Mouse (Mus musculus): ENCODE data around the gene Tnfrsf19.
A peak's percentile ranks its signal among the peaks of the same experiment; 100 is the strongest.

The Tnfrsf19 gene

GRCm38 (mm10) chr14:61022383-61022782 is 23.9 kb downstream of the Tnfrsf19 start:
- DNase-seq (ENCODE audit: low spot score in 2 of 2), result no peak

GRCm38 (mm10) chr14:61020968-61021367 is 25.3 kb downstream of the Tnfrsf19 start:
- no peak for DNase-seq (ENCODE audit: low spot score in 2 of 2)

DNA sequence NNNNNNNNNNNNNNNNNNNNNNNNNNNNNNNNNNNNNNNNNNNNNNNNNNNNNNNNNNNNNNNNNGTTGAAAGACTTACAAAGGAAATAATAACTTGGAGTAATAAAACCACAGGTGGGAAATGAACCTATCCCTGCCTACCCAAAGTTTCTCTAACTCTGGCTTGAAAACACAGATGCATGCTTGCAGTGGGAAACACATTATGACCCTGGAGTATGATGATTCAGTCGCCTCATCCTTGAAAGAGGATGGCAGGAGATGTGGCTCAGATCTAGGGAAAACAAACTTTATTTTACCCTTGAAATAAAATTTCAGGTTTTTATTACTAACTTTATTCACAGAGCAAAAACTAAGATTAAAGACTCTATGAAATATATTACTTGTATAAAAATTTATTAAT is 26.4 kb downstream of the Tnfrsf19 start:
- DNase-seq (ENCODE audit: low spot score in 2 of 2), result no peak

GRCm38 (mm10) chr14:61014544-61014943 is 31.7 kb downstream of the Tnfrsf19 start:
- DNase-seq (ENCODE audit: low spot score in 2 of 2), result no peak

DNA sequence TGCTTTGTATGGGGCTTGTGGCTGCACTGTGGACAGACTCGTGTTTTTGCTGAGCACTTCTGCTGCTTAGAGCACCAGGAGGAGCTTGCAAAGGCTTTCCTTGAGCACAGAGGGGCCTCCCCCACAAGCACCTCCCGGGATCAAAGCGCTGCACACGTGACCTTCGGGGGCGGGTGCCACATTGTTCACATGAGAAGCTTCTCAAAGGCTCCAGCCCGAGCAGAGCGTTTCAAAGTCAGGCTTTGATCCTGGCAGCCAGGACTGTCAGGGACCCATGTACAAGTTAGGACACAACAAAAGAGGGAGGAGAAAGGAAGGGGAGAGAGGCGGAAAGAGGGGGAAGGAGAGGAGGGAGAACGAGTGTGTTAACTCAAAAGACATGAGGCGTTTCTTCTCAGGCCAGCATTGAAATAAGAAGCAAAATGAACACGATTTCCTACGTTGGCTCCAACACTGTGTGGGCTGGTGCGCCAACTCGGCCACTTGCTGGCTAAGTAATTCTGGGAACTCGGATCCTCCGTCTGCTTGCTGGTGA is 33.8 kb downstream of the Tnfrsf19 start:
- peak; percentile 85 to 92 for DNase-seq (ENCODE audit: low spot score in 2 of 2)

DNA sequence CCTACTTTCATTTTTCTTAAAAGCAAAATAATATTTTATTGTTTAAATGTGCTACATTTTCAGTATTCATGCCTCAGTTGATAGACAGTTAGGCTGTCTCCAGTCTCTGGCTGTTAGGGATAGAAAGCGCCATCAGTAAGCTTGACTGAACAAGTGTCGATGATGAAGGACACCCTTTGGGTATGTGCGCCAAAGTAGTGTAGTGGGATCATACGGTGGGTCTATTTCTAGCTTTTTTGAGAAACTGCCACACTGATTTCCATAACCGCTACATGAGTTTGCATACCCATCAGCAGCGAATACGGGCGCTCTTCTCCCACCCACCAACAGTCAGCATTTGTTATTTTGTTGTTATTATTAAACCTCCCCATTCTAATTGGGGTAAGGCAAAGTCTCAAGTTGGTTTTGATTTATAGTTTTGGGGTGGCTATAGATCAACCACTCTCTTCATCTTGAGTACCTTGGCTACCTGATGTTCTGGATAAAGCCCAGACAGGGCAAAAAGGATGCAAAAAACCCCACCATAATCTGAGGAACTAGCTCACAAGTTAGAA is 34.6 kb downstream of the Tnfrsf19 start:
- DNase-seq (ENCODE audit: low spot score in 2 of 2), result no peak

DNA sequence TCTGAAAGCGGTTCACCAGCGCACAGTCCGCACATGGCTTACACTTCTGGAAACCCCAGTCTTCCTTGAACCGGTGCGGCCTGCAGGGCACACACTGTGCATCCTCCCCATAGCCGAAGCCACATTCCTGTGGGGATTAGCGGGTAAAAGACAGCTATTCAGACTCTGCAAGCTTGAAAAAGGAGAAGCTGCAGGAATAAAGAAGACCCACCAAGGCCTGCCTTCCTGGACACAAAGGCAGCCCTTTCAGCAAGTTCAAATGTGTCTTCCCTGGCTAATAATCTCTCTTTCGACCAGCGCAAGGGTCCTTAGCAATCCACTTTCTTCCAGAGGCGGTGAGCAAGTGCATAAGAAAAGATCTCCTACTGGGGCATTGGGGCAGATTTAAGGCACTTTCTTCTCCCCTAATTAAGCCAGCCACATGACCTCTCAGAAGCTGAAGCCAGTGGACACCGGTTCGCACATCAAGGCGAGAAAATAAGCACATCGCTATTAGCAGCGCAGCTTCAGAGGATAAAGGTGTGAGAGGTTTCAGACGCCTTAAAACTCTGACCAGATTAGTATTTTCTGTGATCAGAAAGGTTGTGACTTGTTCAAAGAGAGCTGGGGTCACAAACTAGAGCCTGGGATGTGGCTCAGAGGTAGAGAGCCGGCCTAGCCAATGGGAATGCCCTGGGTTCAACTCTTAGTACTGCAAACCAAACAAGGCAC is 41.0 kb downstream of the Tnfrsf19 start:
- DNase-seq (ENCODE audit: low spot score in 2 of 2), result no peak

- no peak for DNase-seq (ENCODE audit: low spot score in 2 of 2)
Observed at GRCm38 (mm10) chr14:61003676-61004075, 42.6 kb downstream of the Tnfrsf19 start.

DNA sequence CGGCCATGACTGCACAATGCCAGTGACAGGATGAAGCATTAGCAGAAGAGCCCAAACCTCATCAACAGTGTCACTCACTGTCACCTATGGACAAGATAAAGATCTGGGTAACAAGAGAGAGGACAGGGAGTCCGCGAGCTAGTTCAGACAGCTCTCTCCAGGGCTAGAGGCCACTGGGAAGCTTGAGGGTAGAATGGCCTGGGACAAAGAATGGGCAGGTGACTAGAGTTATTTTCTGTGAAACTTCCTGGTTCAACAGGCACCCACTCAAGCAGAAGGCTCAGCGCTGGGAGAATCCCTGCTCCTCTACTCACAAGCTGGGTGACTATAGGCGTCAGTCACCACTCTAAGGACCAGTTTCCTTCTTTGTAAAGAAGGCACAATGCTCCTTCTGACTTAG is 46.2 kb downstream of the Tnfrsf19 start:
- no peak for DNase-seq (ENCODE audit: low spot score in 2 of 2)

- DNase-seq (ENCODE audit: low spot score in 2 of 2), result no peak
Observed at GRCm38 (mm10) chr14:60996556-60996955, 49.7 kb downstream of the Tnfrsf19 start.

GRCm38 (mm10) chr14:60993506-60993905 is 52.8 kb downstream of the Tnfrsf19 start:
- no peak for DNase-seq (ENCODE audit: low spot score in 2 of 2)

DNA sequence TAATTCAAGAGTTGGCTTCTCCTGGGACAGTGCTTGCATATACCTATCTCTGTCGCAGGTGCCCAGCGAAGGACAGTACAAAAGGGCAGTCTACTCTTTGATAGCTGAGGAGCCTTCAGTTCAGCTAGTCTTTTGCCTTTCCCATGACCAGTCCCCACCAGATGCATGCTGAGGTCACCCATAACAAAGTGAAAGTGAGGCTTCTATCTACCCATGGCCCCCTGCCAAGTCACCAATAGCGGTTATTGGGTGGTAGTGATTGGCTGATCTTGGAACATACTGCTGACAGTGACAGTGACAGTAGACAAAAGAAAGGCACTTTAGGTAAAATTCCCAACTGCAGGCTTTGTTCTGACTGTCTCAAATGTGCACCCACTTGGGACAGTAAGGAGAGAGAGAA is 53.2 kb downstream of the Tnfrsf19 start:
- DNase-seq (ENCODE audit: low spot score in 2 of 2), result no peak

DNA sequence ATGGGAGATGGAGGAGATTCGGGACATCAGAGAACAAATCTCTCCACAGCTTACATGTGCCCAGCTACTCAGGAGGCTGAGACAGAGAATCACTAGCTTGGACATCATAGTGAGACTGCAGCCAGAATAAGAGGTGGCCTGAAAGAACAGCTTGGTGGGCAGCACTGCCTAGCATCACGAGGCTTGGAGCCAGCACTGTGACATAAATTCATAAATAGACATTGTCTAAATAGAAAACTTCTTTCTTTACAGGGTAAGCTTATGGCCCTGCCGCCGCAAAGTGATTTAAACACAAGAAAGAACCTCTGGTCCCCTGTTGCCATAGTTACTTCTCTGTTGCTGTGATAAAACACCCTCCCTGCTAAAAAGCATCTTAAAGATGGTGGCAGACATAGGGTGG is 54.1 kb downstream of the Tnfrsf19 start:
- peak; percentile 53 to 75 for DNase-seq (ENCODE audit: low spot score in 2 of 2)

DNA sequence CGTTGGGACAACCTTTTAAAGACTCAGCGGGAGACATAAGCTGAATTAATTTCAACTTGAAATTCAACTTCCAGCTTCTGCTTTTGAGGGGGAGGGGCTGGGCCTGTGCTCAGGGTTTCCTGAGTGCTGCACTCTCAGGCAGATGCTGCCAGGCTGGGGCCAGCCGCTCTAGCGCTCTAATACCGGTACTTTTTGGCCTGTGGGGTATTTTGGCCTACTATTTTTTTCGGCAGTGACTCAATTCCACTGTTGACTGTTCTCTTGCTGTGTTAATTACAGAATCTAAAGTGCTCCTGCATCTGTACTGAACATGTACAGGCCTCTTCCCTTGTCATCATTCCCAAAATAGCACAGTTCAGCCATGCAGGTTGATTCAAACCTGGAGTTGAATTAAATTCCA is 58.1 kb downstream of the Tnfrsf19 start:
- no peak for DNase-seq (ENCODE audit: low spot score in 2 of 2)

- DNase-seq (ENCODE audit: low spot score in 2 of 2), result no peak
Observed at GRCm38 (mm10) chr14:60986926-60987325, 59.4 kb downstream of the Tnfrsf19 start.

DNA sequence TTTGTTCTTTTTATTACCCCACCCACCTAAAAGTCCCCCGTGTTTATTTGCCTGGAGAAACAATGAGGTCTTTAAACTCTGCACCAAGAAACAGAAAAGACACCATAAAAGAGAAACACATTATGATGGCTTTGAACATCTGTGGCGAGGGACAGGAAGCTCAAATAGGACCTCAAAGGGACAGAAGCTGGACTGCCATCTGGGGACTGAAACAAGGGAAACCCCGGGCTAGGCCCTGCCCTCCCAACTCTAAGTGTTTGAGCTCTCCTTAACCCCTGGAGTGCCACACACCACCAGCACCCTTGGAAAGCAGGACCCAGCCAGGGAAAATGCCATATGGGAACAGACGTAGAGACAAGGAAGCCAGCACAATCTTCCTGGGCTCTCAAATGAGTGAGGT is 61.2 kb downstream of the Tnfrsf19 start:
- DNase-seq (ENCODE audit: low spot score in 2 of 2), result no peak

DNA sequence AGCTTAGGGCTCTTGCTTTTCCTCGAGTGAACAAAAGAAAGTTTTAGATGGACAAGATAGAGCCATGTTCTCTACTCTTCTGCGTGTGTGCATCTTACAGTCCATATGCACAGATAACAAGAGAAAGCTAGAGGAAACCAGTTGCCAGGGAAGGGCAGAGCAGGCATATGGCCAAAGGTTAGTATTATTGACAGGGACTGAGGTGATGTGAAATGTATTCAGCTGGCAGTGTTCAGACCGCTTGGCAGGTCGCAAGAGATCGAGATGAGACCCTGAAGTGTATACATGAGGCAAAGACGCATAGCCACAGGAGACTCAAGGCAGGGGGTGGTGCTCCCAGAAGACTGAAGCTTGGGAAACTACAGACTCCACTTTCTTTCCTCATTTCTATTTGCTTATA is 62.0 kb downstream of the Tnfrsf19 start:
- no peak for DNase-seq (ENCODE audit: low spot score in 2 of 2)

DNA sequence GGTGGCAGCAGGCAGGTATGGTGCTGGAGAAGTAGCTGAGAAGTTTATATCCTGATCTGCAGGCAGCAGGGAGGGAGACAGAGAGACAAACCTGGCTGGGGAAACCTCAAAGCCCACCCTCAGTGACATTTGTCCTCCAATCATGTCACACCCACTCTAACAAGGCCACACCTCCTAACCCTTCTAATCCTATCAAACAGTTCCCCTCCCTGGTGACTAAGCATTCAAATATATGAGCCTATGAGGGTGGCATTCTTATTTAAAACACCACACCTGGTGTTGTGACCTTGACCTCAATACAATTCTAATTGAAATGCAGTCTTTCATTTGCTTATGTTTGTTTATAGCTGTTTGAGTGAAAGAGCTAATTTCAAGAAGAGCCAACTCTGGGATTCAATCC is 64.2 kb downstream of the Tnfrsf19 start:
- DNase-seq (ENCODE audit: low spot score in 2 of 2), result no peak

DNA sequence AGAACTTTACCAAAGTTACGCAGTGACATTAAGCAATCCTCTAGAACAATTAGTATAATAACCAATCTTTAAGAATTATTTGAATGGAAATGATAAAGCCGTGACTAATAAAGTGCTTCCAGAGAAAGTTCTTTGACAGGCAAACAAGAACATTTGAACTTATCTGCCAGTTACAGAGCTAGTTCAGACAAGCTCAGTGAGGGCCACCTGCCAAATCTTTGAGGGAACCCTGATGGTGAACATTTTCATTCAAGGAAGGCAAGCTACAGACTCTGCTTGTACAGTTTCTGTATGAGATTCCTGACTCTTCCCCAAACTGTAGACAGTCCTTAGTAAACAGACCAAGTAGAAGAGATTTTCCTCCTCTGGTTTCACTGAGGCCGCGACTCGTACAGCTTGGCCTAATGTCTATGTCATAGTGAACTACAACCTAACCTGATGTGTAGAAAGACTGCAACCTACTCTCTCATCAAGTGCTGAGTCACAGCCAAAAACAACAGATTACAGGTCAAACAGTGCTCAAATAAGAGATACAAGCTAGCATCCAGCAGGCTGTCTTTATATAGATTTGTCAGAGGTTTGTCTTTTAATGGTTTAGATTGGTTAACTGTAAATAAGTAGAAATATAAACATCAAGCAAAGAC is 65.9 kb downstream of the Tnfrsf19 start:
- no peak for DNase-seq (ENCODE audit: low spot score in 2 of 2)

GRCm38 (mm10) chr14:60978129-60978528 is 68.2 kb downstream of the Tnfrsf19 start:
- DNase-seq (ENCODE audit: low spot score in 2 of 2), result no peak

GRCm38 (mm10) chr14:60976231-60976630 is 70.1 kb downstream of the Tnfrsf19 start:
- no peak for DNase-seq (ENCODE audit: low spot score in 2 of 2)

DNA sequence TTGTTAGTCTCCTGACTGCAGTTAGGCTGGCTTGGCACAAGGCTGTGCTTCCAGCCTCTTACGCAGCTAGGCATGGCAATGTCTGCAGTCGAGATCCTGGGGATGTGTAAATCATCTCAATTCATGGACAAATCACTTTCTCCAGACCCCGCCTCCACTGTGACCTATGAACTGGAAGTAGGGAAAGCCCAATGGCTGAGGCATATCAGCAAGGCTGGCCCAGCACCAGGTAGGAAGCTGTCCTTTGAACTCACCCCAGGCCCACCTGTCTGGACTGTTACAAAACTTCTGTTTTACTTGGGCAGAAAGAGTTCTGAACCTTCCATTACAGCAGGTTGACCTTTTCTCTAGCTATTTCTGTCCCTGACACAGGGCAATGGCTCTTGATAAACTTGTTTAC is 70.6 kb downstream of the Tnfrsf19 start:
- no peak for DNase-seq (ENCODE audit: low spot score in 2 of 2)

DNA sequence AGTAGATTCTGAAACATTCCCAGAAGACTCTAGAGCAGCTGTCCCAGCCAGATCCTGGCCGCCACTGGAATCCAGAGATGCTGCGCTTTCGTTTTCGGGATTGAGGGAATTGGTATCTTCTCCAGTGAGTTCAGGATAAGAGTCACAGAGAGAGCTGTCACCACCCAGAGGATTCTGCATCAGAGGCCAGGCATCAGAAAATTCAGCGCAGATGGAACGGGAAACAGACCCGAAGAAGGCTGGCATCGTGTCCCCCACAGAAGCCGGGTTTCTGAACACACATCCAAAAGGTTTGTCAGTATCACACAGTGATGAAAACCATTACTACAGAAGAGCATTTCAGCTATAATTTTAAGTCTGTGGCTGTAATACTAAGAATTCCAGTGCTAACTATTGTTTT is 75.3 kb downstream of the Tnfrsf19 start:
- DNase-seq (ENCODE audit: low spot score in 2 of 2), result peak in 1 of 2 experiments; percentile 20
